Mouse (Mus musculus) neutrophil, adult 5-6 weeks (primary cell): ENCODE data around the gene Cd300lf. TPM values are rescaled to one million over a fixed set of nuclear protein-coding genes. Genes with fewer than 3 reads are reported as not detected.

Experiments used
- ATAC-seq: fragments of 151-379, 151-347 bp; 2 replicates; pipeline ENCODE4 v1.8.0; 2017; ENCODE audit warnings: mild to moderate bottlenecking, moderate TSS enrichment; ENCODE audit not compliant: insufficient number of reproducible peaks, poor library complexity, low FRiP score, severe bottlenecking; ENCODE audit errors: extremely low read depth
- total RNA-seq: library from RNA; stranded (forward); fragments of 200-1000 nt; gene quantifications from 2 replicates; pipeline ENCODE4 v1.2.3, GENCODE M21; 2017

Gene Cd300lf
- total RNA-seq, 1 experiment from 2014 or later: 393 TPM

- ATAC-seq: no peak
Observed at GRCm38 (mm10) chr11:115085064-115085463, 48.7 kb downstream of the Cd300lf start.

GRCm38 (mm10) chr11:115084595-115084994 lies 49.2 kb downstream of the Cd300lf start:
- no peak for ATAC-seq

- ATAC-seq: peak; percentile 58; the same call in 1 of the 2 replicates
Observed at GRCm38 (mm10) chr11:115083376-115084139, 50.2 kb downstream of the Cd300lf start.

- no peak for ATAC-seq
Observed at GRCm38 (mm10) chr11:115082196-115082595, 51.6 kb downstream of the Cd300lf start.

- ATAC-seq: no peak
Observed at GRCm38 (mm10) chr11:115081373-115081772, 52.4 kb downstream of the Cd300lf start.

GRCm38 (mm10) chr11:115080886-115081285 lies 52.9 kb downstream of the Cd300lf start:
- ATAC-seq: peak; percentile 66

DNA sequence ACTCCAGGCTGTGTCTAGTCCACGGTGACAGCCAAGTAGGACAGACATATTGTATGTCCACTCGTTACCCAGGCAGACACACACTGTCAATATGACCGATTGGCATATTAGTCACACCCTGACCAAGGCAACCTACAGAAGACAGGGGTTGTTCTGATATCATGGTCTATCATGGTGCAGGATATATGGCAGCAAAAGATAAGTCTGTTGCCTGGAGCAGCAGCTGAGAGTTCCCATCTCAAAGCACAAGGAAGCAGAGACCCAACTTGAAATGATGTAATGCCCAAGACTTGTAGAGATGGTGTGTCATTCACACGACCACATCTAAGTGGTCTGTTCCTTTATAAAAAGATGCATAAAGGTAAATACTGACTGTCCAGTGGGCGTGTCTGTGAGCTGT lies 55.1 kb downstream of the Cd300lf start:
- no peak for ATAC-seq

DNA sequence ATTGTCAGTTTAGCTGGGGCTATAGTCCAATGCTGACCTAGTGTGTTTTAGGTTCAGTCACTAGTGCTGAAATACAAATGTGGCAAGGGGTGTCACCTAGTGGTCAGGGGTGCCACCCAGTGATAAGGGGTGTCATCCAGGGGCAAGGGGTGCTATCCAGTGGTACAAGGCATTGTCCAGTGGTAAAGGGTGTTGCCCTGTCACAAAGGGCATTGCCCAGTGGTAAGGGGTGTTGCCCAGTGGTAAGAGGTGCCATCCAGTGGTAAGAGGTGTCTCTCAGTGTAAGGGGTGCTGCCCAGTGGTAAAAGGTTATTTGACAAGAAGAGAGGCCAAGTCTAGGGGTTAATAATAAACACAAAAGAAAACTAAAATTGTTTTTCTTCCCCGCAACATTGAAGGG lies 56.4 kb downstream of the Cd300lf start:
- no peak for ATAC-seq

DNA sequence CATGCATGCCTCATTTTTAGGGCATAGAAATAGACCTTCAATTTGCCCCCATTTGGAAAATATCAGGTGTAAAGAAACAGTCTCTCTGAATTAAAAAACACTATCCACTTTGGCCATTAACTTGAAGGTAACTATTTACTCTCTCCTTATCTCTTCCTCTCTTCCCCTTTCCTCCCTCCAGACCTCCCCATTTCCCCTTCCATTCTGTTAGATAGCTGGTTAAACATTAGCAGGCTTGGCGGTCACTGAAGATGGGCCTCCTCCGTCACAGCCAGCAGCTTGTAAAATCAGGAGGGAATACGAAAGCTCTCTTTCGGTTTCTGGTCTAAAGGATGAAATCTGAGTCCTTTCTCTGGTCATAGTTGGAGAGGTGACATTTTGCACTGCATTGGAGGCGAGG lies 57.9 kb downstream of the Cd300lf start:
- no peak for ATAC-seq

DNA sequence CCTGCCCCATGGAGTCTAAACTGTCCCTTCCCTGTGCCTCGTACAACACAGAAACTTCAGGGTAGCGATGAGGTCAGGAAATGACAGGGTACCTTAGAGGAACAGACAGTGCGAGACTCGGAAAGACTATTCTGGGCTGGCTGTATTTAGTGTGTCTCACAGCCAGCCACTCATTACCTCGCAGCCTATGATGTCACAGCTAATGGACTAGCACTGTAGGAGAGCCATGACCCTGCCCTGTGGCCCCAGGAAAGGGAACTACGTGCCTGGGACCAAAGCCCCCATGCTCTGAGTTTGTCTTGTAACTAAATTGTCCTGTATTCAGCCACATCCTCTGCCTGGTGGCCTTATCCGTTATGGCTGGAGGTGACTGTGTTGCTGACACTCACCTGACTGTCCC lies 58.4 kb downstream of the Cd300lf start:
- no peak for ATAC-seq

DNA sequence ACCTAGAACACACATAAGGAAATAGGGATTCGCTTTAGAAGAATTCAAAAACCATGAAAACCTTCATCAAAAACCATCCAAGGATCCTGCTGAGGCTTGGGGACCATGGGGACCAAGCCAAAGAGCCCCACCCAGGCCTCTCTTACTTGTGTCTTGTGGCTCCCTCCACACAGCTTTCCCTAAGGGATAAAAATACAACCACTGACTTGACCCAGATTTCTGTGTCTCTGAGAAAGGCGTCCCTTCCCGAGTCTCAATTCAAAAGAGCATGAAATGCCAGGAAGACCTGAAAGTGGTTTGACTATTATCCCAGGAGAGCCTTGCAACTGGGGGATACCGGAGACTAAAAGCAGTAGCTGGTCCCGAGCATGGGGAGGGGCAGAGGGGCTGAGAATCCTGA lies 60.8 kb downstream of the Cd300lf start:
- ATAC-seq: no peak

GRCm38 (mm10) chr11:115071631-115072294 lies 62.0 kb downstream of the Cd300lf start:
- ATAC-seq: no peak

DNA sequence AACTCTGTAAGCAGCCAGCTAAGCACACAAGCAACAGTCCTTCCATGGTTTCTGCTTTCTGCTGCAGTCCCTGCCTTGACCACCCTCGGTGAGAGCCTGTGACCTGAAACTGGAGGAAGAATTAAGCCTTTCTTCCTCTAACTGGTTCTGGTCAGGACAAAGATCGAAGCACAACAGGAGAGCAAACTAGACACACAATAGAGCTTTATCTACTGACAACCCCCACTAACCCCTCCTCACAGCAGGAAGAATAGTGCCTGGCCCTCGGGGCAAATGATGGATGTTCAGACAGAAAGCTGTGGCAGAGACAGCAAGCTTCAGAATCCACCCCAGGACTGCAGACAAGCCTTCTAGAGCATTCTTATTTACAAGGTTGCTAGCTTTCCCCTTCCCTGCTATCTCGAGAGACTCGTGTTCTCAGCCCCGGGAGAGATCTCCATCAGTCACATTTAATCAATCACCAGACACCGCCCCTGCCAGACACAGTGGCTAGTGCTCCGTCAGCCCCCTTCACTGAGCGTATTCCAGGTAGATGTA lies 62.7 kb downstream of the Cd300lf start:
- no peak for ATAC-seq

- ATAC-seq: no peak
Observed at GRCm38 (mm10) chr11:115066768-115067167, 67.0 kb downstream of the Cd300lf start.

Other genes starting within 250 kb of the Cd300lf start
- gene Cd300a, start 244.0 kb downstream of the Cd300lf start, total RNA-seq: 100 and 105 TPM in 2 replicates
- 222 and 223 TPM in 2 replicates for gene Cd300lb, start 199.6 kb downstream of the Cd300lf start, total RNA-seq
- not detected in 2 replicates for gene Cd300c, start 164.8 kb downstream of the Cd300lf start, total RNA-seq
- 339 and 374 TPM in 2 replicates for gene Cd300ld, start 144.1 kb downstream of the Cd300lf start, total RNA-seq
- gene Cd300c2, start 132.1 kb downstream of the Cd300lf start, total RNA-seq: 72.4 and 72.5 TPM in 2 replicates
- not detected in 2 replicates for gene Cd300ld2, start 117.8 kb downstream of the Cd300lf start, total RNA-seq
- not detected in 2 replicates for gene Cd300ld4, start 107.0 kb downstream of the Cd300lf start, total RNA-seq
- gene Cd300ld5, start 96.2 kb downstream of the Cd300lf start, total RNA-seq: not detected in 2 replicates
- gene Cd300ld3, start 85.6 kb downstream of the Cd300lf start, total RNA-seq: 58.7 and 61.0 TPM in 2 replicates
- 0.98 and 1.6 TPM in 2 replicates for gene Cd300e, start 71.8 kb downstream of the Cd300lf start, total RNA-seq
- 9.7 and 13.5 TPM in 2 replicates for gene Rab37, start 42.6 kb downstream of the Cd300lf start, total RNA-seq
- gene Slc9a3r1, start 29.3 kb upstream of the Cd300lf start, total RNA-seq: 115 and 118 TPM in 2 replicates
- 9.3 and 19.8 TPM in 2 replicates for gene Tmem104, start 53.5 kb upstream of the Cd300lf start, total RNA-seq
- 50.6 and 63.4 TPM in 2 replicates for gene Nat9, start 53.9 kb upstream of the Cd300lf start, total RNA-seq
- gene Grin2c, start 133.3 kb upstream of the Cd300lf start, total RNA-seq: 0.23 TPM in 1 of 2 replicates, not detected in the other
- gene Fdxr, start 143.1 kb upstream of the Cd300lf start, total RNA-seq: 12.2 and 13.0 TPM in 2 replicates
- 0.12 and 0.25 TPM in 2 replicates for gene Fads6, start 163.7 kb upstream of the Cd300lf start, total RNA-seq
- not detected in 2 replicates for gene Otop2, start 173.2 kb upstream of the Cd300lf start, total RNA-seq
- not detected in 2 replicates for gene Ush1g, start 188.0 kb upstream of the Cd300lf start, total RNA-seq
- gene Otop3, start 200.7 kb upstream of the Cd300lf start, total RNA-seq: not detected in 2 replicates
- gene Hid1, start 233.8 kb upstream of the Cd300lf start, total RNA-seq: 1.6 and 2.4 TPM in 2 replicates
- gene Cdr2l, start 247.9 kb upstream of the Cd300lf start, total RNA-seq: 0.12 TPM in 2 replicates